Mouse (Mus musculus) intestine, postnatal 0 days (tissue): ENCODE results near the gene Ttc19. TPM values are rescaled to one million over a fixed set of nuclear protein-coding genes. Genes with fewer than 3 reads are reported as not detected.

Experiments used
- ATAC-seq: fragments of 200-750 bp; cut with Nextera tagmentation; 2 replicates; pipeline ENCODE4 v1.8.0; 2017; ENCODE audit warnings: mild to moderate bottlenecking, moderate TSS enrichment, moderate library complexity
- H3K27ac ChIP-seq: fragments of 300-500 bp; sonication (generic); 2 replicates; pipeline ENCODE4 v1.5.1; 2014; ENCODE audit warnings: mild to moderate bottlenecking, low read depth, low read length, moderate library complexity
- H3K27me3 ChIP-seq: fragments of 300-500 bp; sonication (generic); replicated peaks from 2 replicates; pipeline ENCODE4 v1.6.1; 2014; ENCODE audit warnings: low read length, mixed read lengths; ENCODE audit not compliant: control insufficient read depth, insufficient read depth
- H3K36me3 ChIP-seq: fragments of 300-500 bp; sonication (generic); 2 replicates; pipeline ENCODE4 v1.6.1; 2014; ENCODE audit warnings: mild to moderate bottlenecking, moderate library complexity; ENCODE audit not compliant: control insufficient read depth, insufficient read depth
- H3K4me1 ChIP-seq: fragments of 300-500 bp; sonication (generic); replicated peaks from 2 replicates; pipeline ENCODE4 v1.6.1; 2014; ENCODE audit warnings: antibody characterized with exemption, low read length, mixed read lengths; ENCODE audit not compliant: control insufficient read depth, insufficient read depth
- H3K4me2 ChIP-seq: fragments of 300-500 bp; sonication (generic); replicated peaks from 2 replicates; pipeline ENCODE4 v1.6.1; 2014; ENCODE audit warnings: low read depth, mild to moderate bottlenecking, moderate library complexity
- H3K4me3 ChIP-seq: fragments of 300-500 bp; sonication (generic); 2 replicates; pipeline ENCODE4 v1.5.1; 2014; ENCODE audit warnings: low read depth, low read length
- H3K9ac ChIP-seq: fragments of 300-500 bp; sonication (generic); 2 replicates; pipeline ENCODE4 v1.6.1; 2014; ENCODE audit warnings: mild to moderate bottlenecking, low read depth, low read length
- H3K9me3 ChIP-seq: fragments of 300-500 bp; sonication (generic); 2 replicates; pipeline ENCODE4 v1.6.1; 2016; ENCODE audit warnings: mixed run types; ENCODE audit not compliant: control insufficient read depth
- CTCF ChIP-seq: sonication (generic); IDR thresholded peaks from 2 replicates; pipeline ENCODE4 v1.5.1; 2016; ENCODE audit warnings: low read depth, mild to moderate bottlenecking, control low read depth, antibody characterized with exemption, moderate library complexity
- WGBS: fragments of 180-500 bp; shearing (Covaris S2); extraction: QIAGEN DNeasy Blood & Tissue Kit; methylation state at CpG from one replicate; pipeline ENCODE4 v1.1.7; 2014; 5-methylcytosine and 5-hydroxymethylcytosine counted together
- polyA plus RNA-seq: library from polyadenylated mRNA; unstranded; fragments of >200 nt; fragmentation: Nextera tagmentation; extraction: Ambion mirVana; gene quantifications from 2 replicates; pipeline ENCODE4 v1.2.1, GENCODE M21; 2015

Ttc19 gene
- polyA plus RNA-seq, 1 experiment from 2014 or later, result 11.5 TPM

DNA sequence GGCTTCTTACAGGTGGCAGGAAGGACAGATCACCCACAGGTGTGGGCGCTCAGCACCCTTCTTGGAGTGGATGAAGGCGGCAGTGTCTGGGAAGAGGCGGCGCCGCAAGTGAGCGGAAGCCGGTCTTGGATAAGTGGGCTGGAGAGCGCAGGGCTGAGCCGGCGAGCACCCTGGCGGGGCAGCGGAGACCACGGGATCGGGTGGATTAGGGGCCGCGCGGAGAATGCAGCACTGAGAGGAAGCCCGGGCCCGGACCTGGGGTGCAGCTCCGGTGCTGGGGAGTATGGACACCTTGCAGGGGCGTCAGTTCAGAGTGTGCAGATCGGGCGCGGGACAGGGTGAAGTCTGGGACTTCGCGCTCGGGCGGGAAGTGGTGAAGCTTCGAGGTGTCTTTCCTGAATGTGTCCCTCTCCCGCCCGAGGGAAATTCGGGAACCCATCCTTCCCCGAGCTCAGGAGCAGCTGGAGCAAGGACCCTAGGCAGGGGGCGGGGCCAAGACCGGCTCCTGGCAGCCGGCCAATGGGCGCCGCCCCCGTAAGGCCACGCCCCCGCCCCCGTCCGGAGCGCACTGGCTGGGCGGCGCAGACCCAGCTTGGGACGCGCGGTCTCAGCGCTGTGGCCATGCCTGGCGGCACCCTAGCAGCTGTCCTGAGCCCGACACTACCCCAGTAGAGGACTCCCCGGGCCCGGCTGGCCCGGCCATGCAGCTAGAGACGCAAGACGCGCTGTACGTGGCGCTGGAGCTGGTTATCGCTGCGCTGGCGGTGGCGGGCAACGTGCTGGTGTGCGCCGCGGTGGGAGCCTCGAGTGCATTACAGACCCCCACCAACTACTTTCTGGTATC, 32.6 kb upstream of the Ttc19 start, which contains the start of gene Adora2b:
Adora2b (plus strand) TSS at position 584 of the 844 bp plus-strand sequence.
- no peak; the same call in 1 of the 2 replicates for TF ChIP-seq CTCF
- peak within 1 kb of the TSS; percentile 96 for H3K4me2 ChIP-seq
- H3K4me1 ChIP-seq, result peaks cover 13% of the 10 kb centered on the region
- H3K27ac ChIP-seq, result peak within 1 kb of the TSS; percentile 52
- H3K36me3 ChIP-seq, result no peaks in the 10 kb centered on the region
- no peaks in the 10 kb centered on the region for H3K27me3 ChIP-seq
- peak within 1 kb of the TSS; percentile 50 for H3K9ac ChIP-seq
- no peaks in the 10 kb centered on the region for H3K9me3 ChIP-seq
- 0% methylated on average over 58 of the region's 69 CpGs for WGBS
- H3K4me3 ChIP-seq, result peak within 1 kb of the TSS; percentile 51
- peak; percentile 77 for ATAC-seq

DNA sequence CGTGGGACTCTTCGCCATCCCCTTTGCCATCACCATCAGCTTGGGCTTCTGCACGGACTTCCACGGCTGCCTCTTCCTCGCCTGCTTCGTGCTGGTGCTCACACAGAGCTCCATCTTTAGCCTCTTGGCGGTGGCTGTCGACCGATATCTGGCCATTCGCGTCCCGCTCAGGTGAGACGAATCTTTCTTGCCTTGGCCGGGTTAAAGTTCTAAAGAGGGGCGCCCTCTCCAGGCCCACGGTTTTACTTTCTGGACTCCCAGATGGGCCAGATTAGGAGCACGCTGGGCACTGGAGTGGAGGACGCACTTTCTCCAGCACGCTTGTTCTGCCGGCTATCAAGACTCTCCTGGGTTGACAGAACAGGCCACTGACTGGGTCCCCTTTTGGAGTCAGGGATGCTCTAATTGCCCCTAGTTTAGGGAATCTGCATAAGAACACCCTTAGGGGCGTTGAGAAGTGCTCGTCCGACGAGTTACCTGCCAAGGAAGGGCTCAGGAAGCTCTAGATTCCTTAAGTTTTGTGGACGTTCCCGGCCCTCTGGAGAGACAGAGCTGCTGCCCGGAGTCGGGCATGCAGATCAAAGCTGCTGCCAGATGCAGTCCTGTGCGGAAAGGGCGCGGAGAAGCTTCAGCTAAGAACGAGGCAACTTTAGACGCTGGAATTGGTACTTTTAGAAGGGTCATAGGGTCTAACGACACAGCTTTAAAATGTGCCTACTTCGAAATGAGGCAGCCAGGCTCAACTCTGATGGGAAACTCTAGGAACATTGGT, 31.8 kb upstream of the Ttc19 start:
- H3K4me2 ChIP-seq, result peak overlapping the region; percentile 96
- no peaks in the 10 kb centered on the region for H3K9me3 ChIP-seq
- 9% methylated on average over 35 of the region's 35 CpGs for WGBS
- TF ChIP-seq CTCF, result peak; percentile 57
- ATAC-seq, result peak; percentile 23; the same call in 1 of the 2 replicates
- no peaks in the 10 kb centered on the region; the same call in 1 of the 2 replicates for H3K36me3 ChIP-seq
- H3K4me1 ChIP-seq, result peaks cover 13% of the 10 kb centered on the region
- peak overlapping the region; percentile 51 for H3K4me3 ChIP-seq
- H3K9ac ChIP-seq, result peak overlapping the region; percentile 40; the same call in 1 of the 2 replicates
- no peaks in the 10 kb centered on the region for H3K27me3 ChIP-seq
- peak overlapping the region; percentile 52 for H3K27ac ChIP-seq

DNA sequence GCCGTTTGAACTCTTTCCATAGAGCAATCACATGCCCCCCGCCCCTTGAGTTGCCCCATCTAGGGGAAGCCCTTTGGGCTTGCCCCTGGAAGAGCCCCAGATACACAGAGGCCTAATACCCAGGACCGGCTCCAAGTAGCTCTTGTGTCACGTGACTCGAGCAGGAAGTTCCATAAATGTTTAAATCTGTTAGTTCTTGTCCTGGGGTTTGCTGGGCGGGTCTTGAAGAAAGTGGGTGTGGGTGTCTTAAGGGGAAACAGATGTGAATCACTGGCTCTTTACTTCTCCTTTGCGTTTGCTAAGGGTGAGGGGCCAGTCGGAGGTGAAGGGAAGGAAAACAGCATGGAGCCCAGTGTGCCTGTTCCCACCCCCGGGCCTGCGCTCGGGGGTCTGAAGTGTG, 30.2 kb upstream of the Ttc19 start:
- H3K4me3 ChIP-seq, result peak overlapping the region; percentile 51
- H3K4me1 ChIP-seq, result peaks cover 13% of the 10 kb centered on the region
- H3K27ac ChIP-seq, result no peak overlapping the region; the same call in 1 of the 2 replicates
- H3K36me3 ChIP-seq, result no peaks in the 10 kb centered on the region; the same call in 1 of the 2 replicates
- no peaks in the 10 kb centered on the region for H3K27me3 ChIP-seq
- H3K9me3 ChIP-seq, result no peaks in the 10 kb centered on the region
- peak overlapping the region; percentile 26; the same call in 1 of the 2 replicates for H3K9ac ChIP-seq
- ATAC-seq, result no peak
- H3K4me2 ChIP-seq, result peak overlapping the region; percentile 96
- TF ChIP-seq CTCF, result no peak
- WGBS, result 29% methylated on average over 11 of the region's 11 CpGs

DNA sequence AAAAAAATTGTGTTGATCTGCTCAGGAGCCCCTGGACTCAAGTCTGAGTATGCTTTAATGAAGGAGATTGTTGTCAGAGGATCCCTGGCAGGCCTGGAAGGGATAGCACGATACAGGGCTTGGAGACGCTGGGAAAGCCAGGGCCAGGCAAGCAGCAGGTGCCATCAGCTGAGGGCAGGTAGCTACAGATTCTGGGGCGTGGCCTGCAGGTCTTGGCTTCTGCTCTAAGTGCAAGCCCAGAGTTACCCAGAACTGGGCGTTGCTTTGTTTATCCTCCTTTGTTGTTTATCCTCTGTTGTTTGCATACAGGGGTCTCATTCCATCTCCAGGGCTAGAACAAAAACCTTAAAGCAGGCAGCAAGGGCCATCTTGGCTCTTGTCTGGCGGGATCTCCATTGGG, 27.9 kb upstream of the Ttc19 start:
- H3K27ac ChIP-seq, result no peak overlapping the region
- TF ChIP-seq CTCF, result no peak
- no peaks in the 10 kb centered on the region for H3K9me3 ChIP-seq
- no peak overlapping the region for H3K4me3 ChIP-seq
- ATAC-seq, result no peak
- peaks cover 13% of the 10 kb centered on the region for H3K4me1 ChIP-seq
- H3K9ac ChIP-seq, result no peak overlapping the region
- H3K36me3 ChIP-seq, result no peaks in the 10 kb centered on the region; the same call in 1 of the 2 replicates
- no peak overlapping the region for H3K4me2 ChIP-seq
- WGBS, result 64% methylated on average over 5 of the region's 5 CpGs
- H3K27me3 ChIP-seq, result no peaks in the 10 kb centered on the region

DNA sequence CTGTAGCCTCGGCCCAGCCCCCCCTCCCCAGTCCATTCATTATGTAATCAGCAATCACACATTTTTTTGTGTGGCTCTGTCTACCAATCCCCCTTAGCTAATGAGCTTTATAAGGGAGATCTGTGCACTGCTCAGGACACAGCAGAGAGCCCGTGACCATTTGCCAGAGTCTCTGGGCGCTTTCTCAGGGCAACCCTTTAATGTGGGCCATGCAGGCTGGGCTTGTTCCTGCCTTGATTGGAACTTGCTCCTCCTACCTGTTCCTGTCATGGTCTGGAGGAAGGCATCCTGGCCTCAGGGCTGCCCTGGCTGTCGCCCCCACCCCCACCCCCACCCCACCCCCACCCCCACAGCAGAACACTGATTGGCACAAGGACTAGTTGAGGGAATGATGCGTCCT, 22.1 kb upstream of the Ttc19 start:
- Histone ChIP-seq H3K36me3 (no peaks in the 10 kb centered on the region; the same call in 1 of the 2 replicates), H3K4me1 (no peaks in the 10 kb centered on the region), H3K4me2 (no peak overlapping the region), H3K4me3 (no peak overlapping the region), H3K9ac (no peak overlapping the region), H3K9me3 (no peaks in the 10 kb centered on the region), H3K27me3 (no peaks in the 10 kb centered on the region), H3K27ac (no peak overlapping the region)
- 64% methylated on average over 5 of the region's 5 CpGs for whole genome bisulfite sequencing
- no peak for ATAC-seq
- TF ChIP-seq CTCF, result no peak

DNA sequence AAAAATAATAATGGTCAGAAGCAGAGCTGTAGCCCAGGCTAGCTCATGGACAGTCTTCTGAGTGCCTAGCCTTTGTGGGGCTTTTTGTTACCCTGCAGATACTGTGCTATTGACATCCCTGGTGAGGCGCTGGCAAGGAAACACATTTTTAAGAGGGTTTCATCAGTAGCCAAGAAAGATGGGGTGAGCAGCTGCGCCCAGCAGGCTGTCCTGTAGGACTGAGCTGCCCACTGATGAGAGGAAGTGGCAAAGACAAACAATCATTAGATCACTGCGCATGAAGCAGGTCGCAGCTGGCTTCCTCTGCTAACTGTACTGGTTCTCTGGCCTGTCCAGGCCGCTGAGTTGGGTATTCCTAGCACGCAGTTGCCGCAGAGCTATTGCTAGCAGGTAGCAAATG, 17.7 kb upstream of the Ttc19 start:
- Histone ChIP-seq H3K4me3 (no peak overlapping the region), H3K27me3 (no peaks in the 10 kb centered on the region), H3K36me3 (peaks cover 10% of the 10 kb centered on the region; the same call in 1 of the 2 replicates), H3K4me1 (no peaks in the 10 kb centered on the region), H3K9ac (no peak overlapping the region), H3K27ac (peak overlapping the region; percentile 21; the same call in 1 of the 2 replicates), H3K9me3 (no peaks in the 10 kb centered on the region), H3K4me2 (peak overlapping the region; percentile 4)
- 0 out of 2 replicates have a peak, but pooled peaks have one; percentile 7 for ATAC-seq
- WGBS, result 42% methylated on average over 7 of the region's 7 CpGs
- no peak for TF ChIP-seq CTCF
